Mouse (Mus musculus) midbrain, embryonic 12.5 days (tissue): ENCODE data around the gene Ubr7. TPM values are rescaled to one million over a fixed set of nuclear protein-coding genes. Genes with fewer than 3 reads are reported as not detected.

ENCODE experiments used
- ATAC-seq: fragments of 200-750 bp; cut with Nextera tagmentation; 2 replicates; pipeline ENCODE4 v1.8.0; 2017; ENCODE audit warnings: low read depth, moderate TSS enrichment, moderate library complexity; ENCODE audit not compliant: low FRiP score
- H3K27ac ChIP-seq: fragments of 300-500 bp; sonication (generic); replicated peaks from 2 replicates; pipeline ENCODE4 v1.5.1; 2016; ENCODE audit warnings: mild to moderate bottlenecking
- H3K27me3 ChIP-seq: fragments of 300-500 bp; sonication (generic); 2 replicates; pipeline ENCODE4 v1.6.1; 2016; ENCODE audit warnings: mild to moderate bottlenecking
- H3K36me3 ChIP-seq: fragments of 300-500 bp; sonication (generic); 2 replicates; pipeline ENCODE4 v1.6.1; 2016
- H3K4me1 ChIP-seq: fragments of 300-500 bp; sonication (generic); 2 replicates; pipeline ENCODE4 v1.6.1; 2016
- H3K4me2 ChIP-seq: fragments of 300-500 bp; sonication (generic); replicated peaks from 2 replicates; pipeline ENCODE4 v1.6.1; 2016; ENCODE audit warnings: mild to moderate bottlenecking, moderate library complexity
- H3K4me3 ChIP-seq: fragments of 300-500 bp; sonication (generic); 2 replicates; pipeline ENCODE4 v1.5.1; 2016; ENCODE audit warnings: mild to moderate bottlenecking
- H3K9ac ChIP-seq: fragments of 300-500 bp; sonication (generic); replicated peaks from 2 replicates; pipeline ENCODE4 v1.6.1; 2016; ENCODE audit warnings: mild to moderate bottlenecking, moderate library complexity
- H3K9me3 ChIP-seq: fragments of 300-500 bp; sonication (generic); 2 replicates; pipeline ENCODE4 v1.6.1; 2016; ENCODE audit warnings: mild to moderate bottlenecking
- WGBS: fragments of 180-500 bp; shearing (Covaris S2); methylation state at CpG from one replicate; pipeline ENCODE4 v1.1.7; 2016; 5-methylcytosine and 5-hydroxymethylcytosine counted together
- polyA plus RNA-seq: library from polyadenylated mRNA; unstranded; fragments of >200 nt; fragmentation: Nextera tagmentation; extraction: Ambion mirVana; gene quantifications from 2 replicates; pipeline ENCODE4 v1.2.1, GENCODE M21; 2016

Gene Ubr7
- polyA plus RNA-seq, 1 experiment from 2014 or later, result 54.1 TPM

- Histone ChIP-seq H3K4me3 (peak overlapping the region; percentile 86; the same call in 1 of the 2 replicates), H3K4me1 (peaks cover 24% of the 10 kb centered on the region), H3K27me3 (no peaks in the 10 kb centered on the region), H3K9ac (no peak overlapping the region), H3K36me3 (peaks cover 17% of the 10 kb centered on the region), H3K4me2 (peak overlapping the region; percentile 84), H3K9me3 (no peaks in the 10 kb centered on the region), H3K27ac (no peak overlapping the region)
- ATAC-seq, result no peak
- WGBS, result 68% methylated on average over 6 of the region's 6 CpGs
Measured at GRCm38 (mm10) chr12:102744839-102745238, 12.9 kb upstream of the Ubr7 start.

- 89% methylated on average over 3 of the region's 3 CpGs for WGBS
- no peak for ATAC-seq
- H3K9me3 ChIP-seq, result no peaks in the 10 kb centered on the region
- no peak overlapping the region for H3K4me2 ChIP-seq
- no peaks in the 10 kb centered on the region for H3K27me3 ChIP-seq
- H3K9ac ChIP-seq, result no peak overlapping the region
- peaks cover 13% of the 10 kb centered on the region for H3K4me1 ChIP-seq
- no peak overlapping the region for H3K27ac ChIP-seq
- no peak overlapping the region for H3K4me3 ChIP-seq
- peaks cover 12% of the 10 kb centered on the region; the same call in 1 of the 2 replicates for H3K36me3 ChIP-seq
Measured at GRCm38 (mm10) chr12:102748256-102748655, 9.5 kb upstream of the Ubr7 start.

GRCm38 (mm10) chr12:102756304-102756703 is 1.5 kb upstream of the Ubr7 start:
- Histone ChIP-seq H3K4me1 (peaks cover 24% of the 10 kb centered on the region), H3K27ac (no peak overlapping the region), H3K9ac (0 out of 2 replicates have a peak overlapping the region, but pooled peaks have one; percentile 71), H3K27me3 (no peaks in the 10 kb centered on the region), H3K4me2 (peak overlapping the region; percentile 73), H3K4me3 (peak overlapping the region; percentile 86), H3K36me3 (peaks cover 9% of the 10 kb centered on the region), H3K9me3 (no peaks in the 10 kb centered on the region)
- 90% methylated on average over 7 of the region's 7 CpGs for WGBS
- no peak for ATAC-seq

GRCm38 (mm10) chr12:102757055-102757688 is 595 bp upstream of the Ubr7 start:
- WGBS, result 2% methylated on average over 46 of the region's 46 CpGs
- peak overlapping the region; percentile 91 for H3K27ac ChIP-seq
- peak overlapping the region; percentile 86 for H3K4me3 ChIP-seq
- peak; percentile 86 for ATAC-seq
- no peaks in the 10 kb centered on the region for H3K9me3 ChIP-seq
- peaks cover 24% of the 10 kb centered on the region for H3K4me1 ChIP-seq
- H3K36me3 ChIP-seq, result peaks cover 9% of the 10 kb centered on the region
- peak overlapping the region; percentile 71 for H3K9ac ChIP-seq
- H3K4me2 ChIP-seq, result peak overlapping the region; percentile 73
- H3K27me3 ChIP-seq, result no peaks in the 10 kb centered on the region

- no peak for ATAC-seq
- peak within 1 kb of the TSS; percentile 91 for H3K27ac ChIP-seq
- H3K36me3 ChIP-seq, result peaks cover 17% of the 10 kb centered on the region
- H3K27me3 ChIP-seq, result no peaks in the 10 kb centered on the region
- peak within 1 kb of the TSS; percentile 86 for H3K4me3 ChIP-seq
- peak within 1 kb of the TSS; percentile 80 for H3K9ac ChIP-seq
- peak within 1 kb of the TSS; percentile 94 for H3K4me2 ChIP-seq
- peaks cover 24% of the 10 kb centered on the region for H3K4me1 ChIP-seq
- no peaks in the 10 kb centered on the region for H3K9me3 ChIP-seq
- WGBS, result under 1% methylated on average over 10 of the region's 10 CpGs
Measured at GRCm38 (mm10) chr12:102758403-102758756, 613 bp downstream of the Ubr7 start, which contains the start of gene Gm20604. Gene Gm20604, minus strand, starts transcription at chr12:102758672.

- ATAC-seq, result no peak
- 2% methylated on average over 5 of the region's 5 CpGs for WGBS
- H3K27me3 ChIP-seq, result no peaks in the 10 kb centered on the region
- no peaks in the 10 kb centered on the region for H3K9me3 ChIP-seq
- H3K4me2 ChIP-seq, result peak overlapping the region; percentile 94
- H3K27ac ChIP-seq, result no peak overlapping the region
- peaks cover 24% of the 10 kb centered on the region for H3K4me1 ChIP-seq
- peak overlapping the region; percentile 86 for H3K4me3 ChIP-seq
- H3K9ac ChIP-seq, result peak overlapping the region; percentile 80
- peaks cover 18% of the 10 kb centered on the region for H3K36me3 ChIP-seq
Measured at GRCm38 (mm10) chr12:102758936-102759335, 1.2 kb downstream of the Ubr7 start.

GRCm38 (mm10) chr12:102761668-102762067 is 3.9 kb downstream of the Ubr7 start:
- Histone ChIP-seq H3K27me3 (no peaks in the 10 kb centered on the region), H3K4me2 (no peak overlapping the region), H3K4me3 (no peak overlapping the region), H3K27ac (no peak overlapping the region), H3K4me1 (peaks cover 18% of the 10 kb centered on the region), H3K36me3 (peaks cover 33% of the 10 kb centered on the region), H3K9ac (no peak overlapping the region), H3K9me3 (no peaks in the 10 kb centered on the region)
- ATAC-seq, result no peak
- WGBS, result 93% methylated on average over 3 of the region's 3 CpGs

GRCm38 (mm10) chr12:102763696-102764095 is 5.9 kb downstream of the Ubr7 start:
- H3K9ac ChIP-seq, result no peak overlapping the region
- no peak overlapping the region for H3K4me2 ChIP-seq
- peaks cover 11% of the 10 kb centered on the region for H3K4me1 ChIP-seq
- no peak for ATAC-seq
- H3K9me3 ChIP-seq, result no peaks in the 10 kb centered on the region
- no peak overlapping the region for H3K27ac ChIP-seq
- peaks cover 49% of the 10 kb centered on the region for H3K36me3 ChIP-seq
- no peaks in the 10 kb centered on the region for H3K27me3 ChIP-seq
- no peak overlapping the region for H3K4me3 ChIP-seq

GRCm38 (mm10) chr12:102769000-102769399 is 11.2 kb downstream of the Ubr7 start:
- no peak for ATAC-seq
- 91% methylated on average over 4 of the region's 4 CpGs for WGBS

GRCm38 (mm10) chr12:102771601-102772000 is 13.8 kb downstream of the Ubr7 start:
- ATAC-seq, result no peak
- Histone ChIP-seq H3K4me1 (no peaks in the 10 kb centered on the region), H3K9ac (no peak overlapping the region), H3K27ac (no peak overlapping the region), H3K9me3 (no peaks in the 10 kb centered on the region), H3K27me3 (no peaks in the 10 kb centered on the region), H3K36me3 (peaks cover 89% of the 10 kb centered on the region), H3K4me3 (no peak overlapping the region), H3K4me2 (no peak overlapping the region)
- WGBS, result 98% methylated on average over 8 of the region's 8 CpGs

More at GRCm38 (mm10) chr12:102769000-102769399, 11.2 kb downstream of the Ubr7 start:
- Histone ChIP-seq H3K4me2 (no peak overlapping the region), H3K4me1 (no peaks in the 10 kb centered on the region), H3K27ac (no peak overlapping the region), H3K9ac (no peak overlapping the region), H3K4me3 (no peak overlapping the region), H3K9me3 (no peaks in the 10 kb centered on the region), H3K36me3 (peaks cover 87% of the 10 kb centered on the region), H3K27me3 (no peaks in the 10 kb centered on the region)

- no peak overlapping the region for H3K9ac ChIP-seq
- ATAC-seq, result no peak
- no peak overlapping the region for H3K27ac ChIP-seq
- H3K4me1 ChIP-seq, result no peaks in the 10 kb centered on the region
- H3K27me3 ChIP-seq, result no peaks in the 10 kb centered on the region
- no peak overlapping the region for H3K4me2 ChIP-seq
- H3K9me3 ChIP-seq, result no peaks in the 10 kb centered on the region
- no peak overlapping the region for H3K4me3 ChIP-seq
- peaks cover 91% of the 10 kb centered on the region for H3K36me3 ChIP-seq
- 97% methylated on average over 5 of the region's 5 CpGs for WGBS
Measured at GRCm38 (mm10) chr12:102772676-102773075, 14.9 kb downstream of the Ubr7 start.

GRCm38 (mm10) chr12:102776035-102776434 is 18.3 kb downstream of the Ubr7 start:
- 94% methylated on average over 14 of the region's 14 CpGs for WGBS
- Histone ChIP-seq H3K36me3 (peaks cover 64% of the 10 kb centered on the region), H3K27ac (no peak overlapping the region), H3K9ac (no peak overlapping the region), H3K4me3 (no peak overlapping the region), H3K4me1 (no peaks in the 10 kb centered on the region), H3K4me2 (no peak overlapping the region), H3K9me3 (no peaks in the 10 kb centered on the region), H3K27me3 (no peaks in the 10 kb centered on the region)
- ATAC-seq, result no peak

- ATAC-seq, result no peak
- Histone ChIP-seq H3K27ac (no peak overlapping the region), H3K27me3 (no peaks in the 10 kb centered on the region), H3K4me1 (no peaks in the 10 kb centered on the region), H3K9me3 (no peaks in the 10 kb centered on the region), H3K36me3 (peaks cover 43% of the 10 kb centered on the region), H3K4me3 (no peak overlapping the region), H3K4me2 (no peak overlapping the region), H3K9ac (no peak overlapping the region)
- WGBS, result 77% methylated on average over 5 of the region's 5 CpGs
Measured at GRCm38 (mm10) chr12:102778151-102778550, 20.4 kb downstream of the Ubr7 start.
